Mouse (Mus musculus) stomach, embryonic 15.5 days (tissue): Measurements from ENCODE around the gene Abr. TPM values are rescaled to one million over a fixed set of nuclear protein-coding genes. Genes with fewer than 3 reads are reported as not detected.

Source experiments
- ATAC-seq: fragments of 200-750 bp; cut with Nextera tagmentation; 2 replicates; pipeline ENCODE4 v1.8.0; 2017; ENCODE audit warnings: low read depth, moderate number of reproducible peaks, moderate TSS enrichment; ENCODE audit not compliant: insufficient read depth, low FRiP score
- H3K27ac ChIP-seq: fragments of 300-500 bp; sonication (generic); 2 replicates; pipeline ENCODE4 v1.5.1; 2015; ENCODE audit warnings: mild to moderate bottlenecking, inconsistent platforms
- H3K27me3 ChIP-seq: fragments of 300-500 bp; sonication (generic); replicated peaks from 2 replicates; pipeline ENCODE4 v1.6.1; 2015; ENCODE audit warnings: inconsistent platforms
- H3K36me3 ChIP-seq: fragments of 300-500 bp; sonication (generic); 2 replicates; pipeline ENCODE4 v1.6.1; 2015; ENCODE audit warnings: inconsistent platforms
- H3K4me1 ChIP-seq: fragments of 300-500 bp; sonication (generic); 2 replicates; pipeline ENCODE4 v1.6.1; 2015; ENCODE audit warnings: inconsistent platforms
- H3K4me2 ChIP-seq: fragments of 300-500 bp; sonication (generic); 2 replicates; pipeline ENCODE4 v1.6.1; 2015; ENCODE audit warnings: mild to moderate bottlenecking, inconsistent platforms
- H3K4me3 ChIP-seq: fragments of 300-500 bp; sonication (generic); replicated peaks from 2 replicates; pipeline ENCODE4 v1.5.1; 2015; ENCODE audit warnings: inconsistent platforms
- H3K9ac ChIP-seq: fragments of 300-500 bp; sonication (generic); 2 replicates; pipeline ENCODE4 v1.6.1; 2015; ENCODE audit warnings: inconsistent platforms
- H3K9me3 ChIP-seq: fragments of 300-500 bp; sonication (generic); 2 replicates; pipeline ENCODE4 v1.6.1; 2016; ENCODE audit warnings: inconsistent platforms
- WGBS: fragments of 180-500 bp; shearing (Covaris S2); methylation state at CpG from one replicate; pipeline ENCODE4 v1.1.7; 2015; 5-methylcytosine and 5-hydroxymethylcytosine counted together
- polyA plus RNA-seq: library from polyadenylated mRNA; unstranded; fragments of >200 nt; fragmentation: Nextera tagmentation; extraction: Ambion mirVana; gene quantifications from 2 replicates; pipeline ENCODE4 v1.2.1, GENCODE M21; 2015

Abr gene
- polyA plus RNA-seq, 1 experiment from 2014 or later, result 37.4 TPM

GRCm38 (mm10) chr11:76496086-76496771 lies 125.9 kb downstream of the Abr start:
- no peak overlapping the region for H3K4me2 ChIP-seq

GRCm38 (mm10) chr11:76495127-76496028 lies 126.7 kb downstream of the Abr start:
- peaks cover 44% of the 10 kb centered on the region for H3K4me1 ChIP-seq
- 10% methylated on average over 19 of the region's 19 CpGs for WGBS
- peak overlapping the region; percentile 79 for H3K4me2 ChIP-seq
- peak overlapping the region; percentile 96 for H3K27ac ChIP-seq
- peak overlapping the region; percentile 53 for H3K9ac ChIP-seq
- H3K36me3 ChIP-seq, result no peaks in the 10 kb centered on the region
- no peak; the same call in 1 of the 2 replicates for ATAC-seq
- H3K27me3 ChIP-seq, result no peaks in the 10 kb centered on the region
- no peaks in the 10 kb centered on the region for H3K9me3 ChIP-seq
- H3K4me3 ChIP-seq, result peak overlapping the region; percentile 58

More at GRCm38 (mm10) chr11:76496086-76496771, 125.9 kb downstream of the Abr start:
- no peaks in the 10 kb centered on the region for H3K9me3 ChIP-seq
- WGBS, result 64% methylated on average over 6 of the region's 6 CpGs
- no peaks in the 10 kb centered on the region for H3K36me3 ChIP-seq
- H3K4me3 ChIP-seq, result no peak overlapping the region
- no peaks in the 10 kb centered on the region for H3K27me3 ChIP-seq
- no peak for ATAC-seq
- H3K4me1 ChIP-seq, result peaks cover 39% of the 10 kb centered on the region
- H3K27ac ChIP-seq, result peak overlapping the region; percentile 96; the same call in 1 of the 2 replicates
- no peak overlapping the region for H3K9ac ChIP-seq

DNA sequence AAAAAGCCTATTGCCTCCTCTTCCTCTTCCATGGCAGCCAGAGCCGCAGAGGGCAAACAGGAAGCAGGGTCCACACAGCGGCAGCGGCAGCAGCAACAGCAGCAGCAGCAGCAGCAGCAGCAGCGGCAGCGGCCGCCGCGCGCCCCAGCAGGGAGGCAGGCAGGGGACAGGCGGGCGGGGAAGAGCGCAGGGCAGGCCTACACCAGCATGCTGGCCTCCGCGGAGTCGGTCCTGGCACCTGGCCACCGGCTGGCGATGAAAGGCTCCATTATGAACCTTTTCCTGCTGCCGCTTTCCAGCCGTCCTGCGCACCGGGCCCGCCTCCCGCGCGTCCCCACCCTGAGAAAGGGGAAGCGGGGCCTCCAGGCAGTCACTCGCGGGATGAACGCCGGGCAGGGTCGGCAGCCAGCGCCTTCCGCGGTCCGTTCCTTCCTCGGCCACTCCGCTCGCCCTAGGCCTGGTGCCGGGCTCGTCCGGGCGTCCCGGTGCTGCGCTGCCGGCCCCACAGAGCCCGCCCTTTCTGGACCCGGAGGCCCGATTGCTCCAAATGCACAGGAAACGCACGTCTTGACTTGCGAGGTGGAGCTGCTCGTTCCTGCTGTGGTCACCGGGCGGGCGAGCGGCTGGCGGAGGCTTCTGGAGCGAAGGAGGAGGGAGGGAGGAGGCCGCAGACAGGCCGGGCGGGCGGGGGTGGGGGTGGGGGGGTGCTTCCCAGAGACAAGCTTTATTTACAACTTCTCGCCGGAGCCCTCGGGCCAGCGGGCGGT lies 127.6 kb downstream of the Abr start:
- WGBS, result 0% methylated on average over 59 of the region's 67 CpGs
- peak overlapping the region; percentile 96 for H3K27ac ChIP-seq

GRCm38 (mm10) chr11:76493811-76494274 lies 128.3 kb downstream of the Abr start:
- WGBS, result 8% methylated on average over 6 of the region's 6 CpGs
- peak overlapping the region; percentile 53 for H3K9ac ChIP-seq
- H3K36me3 ChIP-seq, result no peaks in the 10 kb centered on the region
- no peaks in the 10 kb centered on the region for H3K27me3 ChIP-seq
- H3K27ac ChIP-seq, result peak overlapping the region; percentile 96
- H3K4me3 ChIP-seq, result peak overlapping the region; percentile 58
- peaks cover 46% of the 10 kb centered on the region for H3K4me1 ChIP-seq
- H3K4me2 ChIP-seq, result peak overlapping the region; percentile 79
- H3K9me3 ChIP-seq, result no peaks in the 10 kb centered on the region
- no peak for ATAC-seq

More for the DNA sequence above, 127.6 kb downstream of the Abr start:
- ATAC-seq, result peak; percentile 62
- no peaks in the 10 kb centered on the region for H3K27me3 ChIP-seq
- H3K4me2 ChIP-seq, result peak overlapping the region; percentile 79
- no peaks in the 10 kb centered on the region for H3K9me3 ChIP-seq
- H3K4me1 ChIP-seq, result peaks cover 46% of the 10 kb centered on the region
- H3K36me3 ChIP-seq, result no peaks in the 10 kb centered on the region
- H3K9ac ChIP-seq, result peak overlapping the region; percentile 53
- H3K4me3 ChIP-seq, result peak overlapping the region; percentile 58

DNA sequence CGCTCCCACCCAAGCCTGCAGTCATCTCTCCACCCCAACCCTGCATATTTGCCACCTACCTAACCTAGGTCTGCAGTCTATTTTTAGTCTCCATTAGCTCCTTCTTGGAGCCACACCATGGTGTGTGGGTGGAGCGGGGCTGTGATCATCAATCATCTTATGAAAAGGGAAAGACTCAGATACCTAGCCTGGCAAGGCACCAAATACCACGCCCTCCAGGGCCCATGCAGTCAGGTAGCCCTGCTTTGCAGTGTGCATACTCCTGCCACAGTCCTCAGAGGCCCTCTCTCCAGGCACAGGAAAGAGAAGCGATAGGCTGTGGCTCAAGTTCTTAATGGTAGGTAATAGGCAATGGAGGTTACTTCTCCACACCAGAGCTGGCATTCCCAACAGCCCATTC lies 128.9 kb downstream of the Abr start:
- H3K36me3 ChIP-seq, result no peaks in the 10 kb centered on the region
- no peaks in the 10 kb centered on the region for H3K9me3 ChIP-seq
- peak; percentile 56; the same call in 1 of the 2 replicates for ATAC-seq
- peak overlapping the region; percentile 96 for H3K27ac ChIP-seq
- peaks cover 46% of the 10 kb centered on the region for H3K4me1 ChIP-seq
- H3K27me3 ChIP-seq, result no peaks in the 10 kb centered on the region
- 52% methylated on average over 4 of the region's 4 CpGs for WGBS
- H3K4me2 ChIP-seq, result peak overlapping the region; percentile 79
- H3K4me3 ChIP-seq, result peak overlapping the region; percentile 58
- no peak overlapping the region for H3K9ac ChIP-seq

- Histone ChIP-seq H3K27me3 (no peaks in the 10 kb centered on the region), H3K36me3 (no peaks in the 10 kb centered on the region), H3K4me2 (peak overlapping the region; percentile 79; the same call in 1 of the 2 replicates), H3K9ac (no peak overlapping the region), H3K9me3 (no peaks in the 10 kb centered on the region), H3K4me3 (no peak overlapping the region), H3K4me1 (peaks cover 42% of the 10 kb centered on the region), H3K27ac (no peak overlapping the region)
- ATAC-seq, result no peak
- WGBS, result 45% methylated on average over 9 of the region's 9 CpGs
These were observed 130.3 kb downstream of the Abr start for GRCm38 (mm10) chr11:76491817-76492216.

- H3K4me1 ChIP-seq, result peaks cover 37% of the 10 kb centered on the region
These were observed 132.7 kb downstream of the Abr start for GRCm38 (mm10) chr11:76489407-76489806.

GRCm38 (mm10) chr11:76487024-76487423 lies 135.1 kb downstream of the Abr start:
- no peak for ATAC-seq
- H3K4me2 ChIP-seq, result no peak overlapping the region
- 71% methylated on average over 5 of the region's 5 CpGs for WGBS
- no peak overlapping the region for H3K4me3 ChIP-seq
- no peaks in the 10 kb centered on the region for H3K36me3 ChIP-seq
- no peak overlapping the region for H3K27ac ChIP-seq
- peaks cover 36% of the 10 kb centered on the region; the same call in 1 of the 2 replicates for H3K4me1 ChIP-seq
- H3K9me3 ChIP-seq, result no peaks in the 10 kb centered on the region
- H3K9ac ChIP-seq, result no peak overlapping the region
- no peaks in the 10 kb centered on the region for H3K27me3 ChIP-seq

More at GRCm38 (mm10) chr11:76489407-76489806, 132.7 kb downstream of the Abr start:
- Histone ChIP-seq H3K27ac (no peak overlapping the region), H3K9ac (no peak overlapping the region), H3K27me3 (no peaks in the 10 kb centered on the region), H3K4me2 (no peak overlapping the region), H3K36me3 (no peaks in the 10 kb centered on the region), H3K4me3 (no peak overlapping the region), H3K9me3 (no peaks in the 10 kb centered on the region)
- no peak for ATAC-seq
- WGBS, result 63% methylated on average over 6 of the region's 6 CpGs

DNA sequence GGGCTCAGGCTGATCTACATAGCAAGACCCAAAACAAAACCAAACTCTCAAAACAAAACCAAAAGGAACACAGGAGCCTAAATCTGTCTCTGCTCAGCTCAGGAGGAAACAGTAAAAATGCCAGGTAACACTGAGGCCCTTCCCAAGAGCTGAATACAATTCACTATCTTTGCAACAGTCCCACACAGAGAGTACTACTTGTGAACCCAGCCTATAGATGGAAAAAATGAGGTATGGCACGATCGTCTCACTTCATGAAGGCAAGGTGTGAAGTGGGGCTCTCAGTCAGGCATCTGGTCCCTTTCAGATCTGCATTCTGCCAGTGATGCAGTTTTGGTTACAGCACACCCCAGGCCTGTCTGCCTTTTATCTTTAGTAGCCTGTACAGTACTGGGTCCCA lies 138.1 kb downstream of the Abr start:
- no peak overlapping the region for H3K4me3 ChIP-seq
- H3K4me1 ChIP-seq, result peaks cover 24% of the 10 kb centered on the region; the same call in 1 of the 2 replicates
- no peak overlapping the region for H3K9ac ChIP-seq
- no peaks in the 10 kb centered on the region for H3K27me3 ChIP-seq
- peaks cover 4% of the 10 kb centered on the region for H3K36me3 ChIP-seq
- WGBS, result 61% methylated on average over 2 of the region's 2 CpGs
- peak overlapping the region; percentile 92 for H3K27ac ChIP-seq
- 0 out of 2 replicates have a peak overlapping the region, but pooled peaks have one; percentile 5 for H3K4me2 ChIP-seq
- H3K9me3 ChIP-seq, result no peaks in the 10 kb centered on the region
- ATAC-seq, result no peak

GRCm38 (mm10) chr11:76483171-76483727 lies 138.9 kb downstream of the Abr start:
- Histone ChIP-seq H3K27me3 (no peaks in the 10 kb centered on the region), H3K27ac (peak overlapping the region; percentile 92), H3K9me3 (no peaks in the 10 kb centered on the region), H3K4me3 (no peak overlapping the region), H3K4me2 (0 out of 2 replicates have a peak overlapping the region, but pooled peaks have one; percentile 5), H3K9ac (no peak overlapping the region), H3K4me1 (peaks cover 24% of the 10 kb centered on the region; the same call in 1 of the 2 replicates), H3K36me3 (peaks cover 9% of the 10 kb centered on the region)
- ATAC-seq, result peak; percentile 77
- 23% methylated on average over 4 of the region's 4 CpGs for WGBS

GRCm38 (mm10) chr11:76482697-76483096 lies 139.4 kb downstream of the Abr start:
- 0 out of 2 replicates have a peak, but pooled peaks have one; percentile 15 for ATAC-seq
- Histone ChIP-seq H3K27ac (peak overlapping the region; percentile 92), H3K9ac (no peak overlapping the region), H3K9me3 (no peaks in the 10 kb centered on the region), H3K27me3 (no peaks in the 10 kb centered on the region), H3K36me3 (peaks cover 12% of the 10 kb centered on the region), H3K4me3 (no peak overlapping the region), H3K4me1 (peaks cover 25% of the 10 kb centered on the region), H3K4me2 (0 out of 2 replicates have a peak overlapping the region, but pooled peaks have one; percentile 5)
- 34% methylated on average over 5 of the region's 5 CpGs for WGBS
